Mouse (Mus musculus): Measurements from ENCODE around the gene Swap70.

Swap70 gene

GRCm38 (mm10) chr7:110271814-110272213, 50.3 kb downstream of the Swap70 start:
- DNase-seq (ENCODE audit: low read depth, low spot score), result no peak

DNA sequence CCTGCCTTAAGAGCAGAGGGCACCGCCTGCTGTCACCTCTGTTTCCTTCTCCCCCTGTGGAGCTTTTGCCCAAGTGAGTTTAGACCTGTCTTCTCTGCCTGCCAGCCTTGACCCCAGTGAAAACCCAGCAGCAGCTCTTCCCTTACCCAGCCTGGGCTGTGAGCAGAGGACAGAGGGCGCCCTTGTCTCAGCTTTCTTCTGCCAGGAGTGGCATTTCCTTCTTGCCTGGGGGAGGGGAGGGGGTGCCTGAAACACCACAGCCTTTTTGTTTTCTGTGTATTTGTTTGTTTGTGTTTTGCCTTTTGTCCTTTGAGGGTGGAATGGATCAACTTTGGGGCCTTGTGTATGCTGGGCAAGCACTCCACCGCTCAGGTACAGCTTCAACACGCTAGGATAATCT, 50.9 kb downstream of the Swap70 start:
- no peak for DNase-seq (ENCODE audit: low read depth, low spot score)

GRCm38 (mm10) chr7:110277734-110278245, 56.3 kb downstream of the Swap70 start:
- DNase-seq (ENCODE audit: low read depth, low spot score), result no peak

DNA sequence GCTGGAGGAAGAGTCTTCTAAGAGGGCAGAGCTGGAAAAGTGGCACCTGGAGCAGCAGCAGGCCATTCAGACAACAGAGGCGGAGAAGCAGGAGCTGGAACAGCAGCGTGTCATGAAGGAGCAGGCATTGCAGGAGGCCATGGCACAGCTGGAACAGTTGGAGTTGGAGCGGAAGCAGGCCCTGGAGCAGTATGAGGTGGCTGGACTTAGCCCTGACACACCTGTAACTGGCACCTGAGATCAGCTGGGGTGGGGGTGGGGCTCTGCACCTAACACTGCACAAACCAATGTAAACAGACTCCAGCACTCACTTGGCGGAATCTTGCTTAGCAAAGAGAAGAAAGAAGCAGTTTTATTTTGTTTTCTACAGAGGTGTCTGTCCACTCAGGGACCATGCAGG, 57.7 kb downstream of the Swap70 start:
- no peak for DNase-seq (ENCODE audit: low read depth, low spot score)

- DNase-seq (ENCODE audit: low read depth, low spot score), result no peak
Observed at GRCm38 (mm10) chr7:110281435-110282256, 60.1 kb downstream of the Swap70 start.

GRCm38 (mm10) chr7:110282797-110283196, 61.3 kb downstream of the Swap70 start:
- no peak for DNase-seq (ENCODE audit: low read depth, low spot score)

DNA sequence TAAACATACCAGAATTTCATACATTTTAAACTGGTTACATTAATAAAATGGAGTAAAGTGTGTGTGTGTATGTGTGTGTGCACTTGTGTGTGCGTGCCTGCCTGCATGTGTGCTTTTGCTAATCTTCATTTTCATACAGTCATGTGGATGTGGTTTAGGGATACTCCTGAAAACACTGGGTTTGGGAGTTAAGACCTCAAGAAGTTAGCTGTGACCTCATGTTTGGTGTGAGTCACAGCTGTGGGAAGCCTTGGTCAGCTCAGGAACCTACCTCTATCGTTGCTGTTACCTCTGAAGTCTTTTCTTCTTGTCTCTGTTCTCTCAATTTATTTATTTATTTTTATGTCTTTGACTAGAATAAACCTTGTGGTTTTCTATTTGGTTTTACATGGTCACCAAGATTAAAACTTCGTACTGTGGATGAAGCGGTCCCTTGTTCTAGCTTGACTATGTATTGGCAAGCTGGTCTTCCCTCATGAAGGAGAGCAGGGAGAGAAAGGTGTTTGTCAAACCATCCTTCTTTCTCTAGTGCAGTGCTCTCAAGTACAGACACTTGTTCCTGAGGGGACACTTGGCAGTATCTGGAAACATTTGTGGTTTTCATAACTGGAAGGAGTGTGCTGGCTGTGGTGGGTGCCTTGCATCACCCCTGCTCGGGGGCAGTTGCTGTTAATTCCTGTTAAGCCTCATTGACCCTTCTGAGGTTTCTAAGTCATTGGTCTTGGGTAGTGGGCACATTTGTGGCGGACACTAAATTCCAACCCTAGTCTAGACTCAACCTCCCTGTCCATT, 62.2 kb downstream of the Swap70 start:
- DNase-seq (ENCODE audit: low read depth, low spot score), result no peak

GRCm38 (mm10) chr7:110285076-110285848, 63.8 kb downstream of the Swap70 start:
- DNase-seq (ENCODE audit: low read depth, low spot score), result no peak

DNA sequence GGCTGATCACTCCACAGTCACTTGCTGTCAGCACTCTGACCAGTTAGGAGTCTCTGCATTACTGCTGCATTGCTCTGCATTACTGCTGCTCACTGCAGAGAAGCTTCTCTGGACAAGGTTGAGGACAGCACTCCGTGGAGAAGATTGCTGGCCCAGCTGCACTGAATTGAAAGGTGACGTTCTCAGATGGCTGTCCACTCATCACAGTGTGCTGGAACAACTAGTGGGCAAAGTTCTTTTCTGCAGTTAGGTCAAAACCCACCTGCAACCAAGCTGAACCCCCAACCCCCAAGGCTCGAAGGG, 64.3 kb downstream of the Swap70 start:
- DNase-seq (ENCODE audit: low read depth, low spot score), result no peak

GRCm38 (mm10) chr7:110286198-110286732, 64.8 kb downstream of the Swap70 start:
- peak; percentile 20 for DNase-seq (ENCODE audit: low read depth, low spot score)

DNA sequence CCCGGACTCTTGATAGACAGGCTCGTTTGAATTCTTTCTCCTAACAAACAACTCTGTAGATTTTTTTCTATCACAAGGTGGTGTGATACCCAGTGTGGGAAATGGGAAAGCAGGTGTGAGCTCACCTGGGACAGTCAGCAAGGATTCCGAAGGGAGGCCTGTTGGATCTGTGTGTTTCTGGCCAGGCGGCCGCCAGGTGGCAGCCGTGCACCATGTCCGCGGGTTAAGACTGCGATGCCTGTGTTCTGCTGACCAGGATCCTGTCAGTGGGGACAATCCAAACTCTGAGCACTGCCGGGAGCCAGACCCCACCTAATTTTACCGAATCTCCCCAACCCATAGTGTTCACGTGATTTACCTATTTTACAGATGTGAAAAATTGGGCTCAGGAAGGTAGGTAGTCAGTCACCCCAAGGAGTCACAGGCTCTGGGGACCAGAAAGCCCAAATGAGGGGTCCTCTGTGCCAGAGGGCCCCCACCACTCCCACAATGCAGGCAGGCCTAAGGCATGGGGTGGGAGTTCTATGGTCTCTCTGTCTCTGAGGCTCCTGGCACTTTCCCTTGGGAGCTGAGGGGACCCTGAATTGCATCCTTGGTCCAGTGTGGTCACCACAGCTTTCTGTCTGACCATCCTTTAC, 65.4 kb downstream of the Swap70 start:
- peak; percentile 65 for DNase-seq (ENCODE audit: low read depth, low spot score)

DNA sequence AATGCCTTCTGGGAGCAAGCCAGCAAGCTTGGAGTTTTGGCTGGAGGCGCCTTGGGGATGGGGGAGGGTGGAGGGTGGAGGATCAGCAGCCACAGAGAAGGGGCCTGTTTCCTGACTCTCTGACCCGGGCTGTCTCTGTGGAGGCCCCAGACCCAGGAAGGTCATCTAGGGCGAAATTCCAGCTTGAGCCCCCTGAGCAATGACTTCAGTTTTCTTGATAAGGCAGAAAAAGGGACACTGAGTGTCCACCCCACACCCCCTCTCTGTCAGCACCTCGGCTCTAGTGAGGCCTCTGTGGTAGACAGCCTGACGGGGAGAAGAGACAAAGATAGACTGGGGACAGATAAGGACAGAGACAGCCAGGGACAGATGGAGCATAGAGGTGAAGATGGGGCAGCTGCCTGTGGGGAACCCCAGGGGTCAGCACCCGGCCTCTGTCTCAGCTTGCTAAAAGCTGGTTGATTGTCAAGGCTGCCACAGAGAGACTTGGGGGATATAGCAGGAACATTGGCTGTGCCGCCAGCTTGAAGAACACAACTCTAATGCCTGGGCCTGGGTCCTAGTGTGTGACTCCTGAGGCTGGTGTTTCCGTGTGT, 66.1 kb downstream of the Swap70 start:
- DNase-seq (ENCODE audit: low read depth, low spot score), result no peak

DNA sequence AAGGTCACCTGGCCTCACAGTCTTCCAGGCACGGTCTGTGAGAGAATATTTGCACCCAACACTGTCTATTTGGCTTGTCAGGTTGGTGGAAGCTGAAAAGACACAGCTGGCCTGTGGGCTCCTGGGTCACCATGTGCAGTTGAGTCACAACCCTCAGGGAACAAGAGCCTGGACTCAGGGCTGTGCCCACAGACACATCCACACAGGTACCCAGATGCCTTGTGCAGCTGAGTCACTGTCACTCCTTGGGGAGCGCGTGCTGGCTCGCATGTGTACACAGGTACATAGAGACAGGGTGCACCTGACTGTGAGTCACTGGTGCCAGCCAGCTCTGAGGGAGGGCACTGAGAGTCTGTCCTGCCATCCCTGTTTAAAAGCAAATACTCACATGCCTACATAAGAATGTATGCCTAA, 66.7 kb downstream of the Swap70 start:
- DNase-seq (ENCODE audit: low read depth, low spot score), result no peak

- no peak for DNase-seq (ENCODE audit: low read depth, low spot score)
Observed at GRCm38 (mm10) chr7:110288731-110289191, 67.2 kb downstream of the Swap70 start.

- DNase-seq (ENCODE audit: low read depth, low spot score), result no peak
Observed at GRCm38 (mm10) chr7:110289647-110290046, 68.1 kb downstream of the Swap70 start.

- DNase-seq (ENCODE audit: low read depth, low spot score), result no peak
Observed at GRCm38 (mm10) chr7:110296889-110297603, 75.5 kb downstream of the Swap70 start.

DNA sequence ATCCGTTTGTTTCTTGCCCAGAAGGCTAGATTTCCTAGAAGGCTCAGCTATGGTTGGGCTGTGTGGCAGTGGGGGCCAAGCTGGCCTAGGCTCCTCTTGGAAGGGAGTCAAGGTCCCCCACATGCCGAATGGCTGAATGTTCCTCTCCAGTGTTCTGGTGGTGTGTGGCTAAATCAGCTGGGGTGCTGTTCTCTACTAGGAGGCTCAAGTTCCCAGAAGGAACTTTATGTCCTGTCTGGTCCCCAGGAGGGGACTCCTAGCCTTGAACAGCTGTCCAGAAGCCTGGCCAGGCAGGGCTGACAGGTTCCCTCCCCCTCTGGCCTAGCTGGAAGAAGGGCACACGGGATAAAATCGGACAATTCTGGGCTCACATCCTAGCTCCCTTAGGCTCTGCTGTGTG, 76.1 kb downstream of the Swap70 start:
- no peak for DNase-seq (ENCODE audit: low read depth, low spot score)

DNA sequence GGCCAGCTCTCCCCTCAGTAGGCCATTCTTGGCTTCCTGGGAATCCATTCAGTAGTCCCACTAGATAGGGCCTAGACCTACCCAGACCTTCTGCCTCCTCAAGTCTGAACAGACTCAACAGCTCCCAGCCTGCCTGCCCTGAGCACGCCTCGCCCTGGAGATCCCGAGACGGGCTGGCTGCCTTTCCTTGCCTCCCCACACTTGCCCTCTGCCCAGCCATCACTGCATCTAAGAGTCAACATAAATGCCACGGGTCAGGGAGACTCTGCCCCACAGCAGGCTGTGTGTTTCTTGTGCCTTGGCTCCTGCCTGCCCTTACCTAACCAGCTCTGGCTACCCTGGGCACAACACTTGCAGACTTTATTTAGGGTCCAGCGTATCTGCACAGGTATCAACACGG, 76.6 kb downstream of the Swap70 start:
- DNase-seq (ENCODE audit: low read depth, low spot score), result no peak

DNA sequence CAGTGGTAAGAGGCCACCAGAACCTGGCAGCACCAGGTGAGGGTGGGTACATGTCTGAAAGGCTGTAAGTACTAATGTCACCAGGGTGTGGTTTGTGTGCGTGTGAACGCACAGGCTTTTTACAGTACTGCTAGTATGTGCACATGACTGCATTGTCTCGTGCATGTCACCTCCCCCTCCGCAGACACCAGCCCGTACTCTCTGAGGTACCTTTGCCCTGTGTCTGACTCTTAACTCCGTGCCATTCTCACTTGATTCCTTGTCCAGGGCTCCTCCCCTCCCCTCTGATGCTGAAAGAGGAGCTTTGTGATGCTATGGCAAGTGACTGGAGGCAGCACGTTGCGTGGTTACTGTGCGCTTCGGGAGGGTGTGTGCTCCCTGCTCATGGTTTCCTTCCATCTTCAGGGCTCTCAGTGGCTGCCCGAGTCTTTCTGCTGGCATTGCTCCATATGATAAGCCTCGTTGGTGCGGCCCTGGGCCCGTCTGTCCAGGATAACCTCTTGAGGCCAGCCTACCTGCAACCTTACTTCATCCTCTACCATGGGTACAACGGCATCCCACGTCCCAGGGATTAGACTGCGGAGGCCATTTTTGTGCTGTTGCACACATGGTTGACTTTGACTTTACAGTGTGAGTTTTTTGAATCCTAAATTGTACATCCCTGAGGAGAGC, 77.4 kb downstream of the Swap70 start:
- no peak for DNase-seq (ENCODE audit: low read depth, low spot score)

DNA sequence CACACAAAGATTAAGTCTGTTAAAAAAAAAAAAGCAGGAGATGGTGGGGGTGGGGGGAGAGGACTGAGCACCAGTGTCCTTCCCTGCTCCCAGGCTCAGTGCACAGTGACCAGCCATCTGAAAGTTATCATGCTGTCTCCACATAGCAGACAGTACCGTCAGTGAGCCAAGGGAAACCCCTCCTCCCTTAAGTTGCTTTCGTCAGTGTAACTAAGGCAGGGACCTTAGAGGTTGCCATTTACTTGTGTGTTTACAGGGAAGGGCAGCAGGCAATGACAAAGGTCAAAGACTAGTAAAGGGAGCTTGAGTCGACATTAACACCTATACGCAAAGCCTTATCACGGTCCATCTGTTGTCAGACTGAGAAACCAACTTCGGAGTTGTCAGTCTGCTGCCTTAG, 81.4 kb downstream of the Swap70 start:
- no peak for DNase-seq (ENCODE audit: low read depth, low spot score)
